Comparison of ENCODE assay signal across 8 mouse cellular contexts in genomic region chr2:59644816-59645215, GRCm38 (mm10). TPM values are rescaled to one million over a fixed set of nuclear protein-coding genes. Genes with fewer than 3 reads are reported as not detected.
DNase-seq lines count a peak whose midpoint lies in the region; ATAC-seq and TF ChIP-seq lines count a peak whose summit lies in the region.

No protein-coding gene starts in this region.

- TF ChIP-seq CTCF in cortical plate, adult 2 months (IDR thresholded peaks at IDR 0.05; ENCODE audit: extremely low read depth, insufficient read depth, low read length), result no peak

- no peaks in the 10 kb centered on the region for H3K9me3 ChIP-seq in heart, embryonic 13.5 days
- no peaks in the 10 kb centered on the region for H3K9me3 ChIP-seq in heart, embryonic 11.5 days (replicated peaks; ENCODE audit: control insufficient read depth, low read length)
- no peaks in the 10 kb centered on the region for H3K9me3 ChIP-seq in neural tube, embryonic 11.5 days (ENCODE audit: control insufficient read depth, low read length)
- H3K9me3 ChIP-seq in midbrain, embryonic 16.5 days (replicated peaks; ENCODE audit: control insufficient read depth, low read length, poor library complexity, severe bottlenecking), result no peaks in the 10 kb centered on the region

- H3K27ac ChIP-seq in heart, embryonic 13.5 days (replicated peaks), result peak overlapping the region; percentile 52; the same call in 1 of the 2 replicates
- H3K27ac ChIP-seq in heart, embryonic 11.5 days (ENCODE audit: low read depth, low read length), result no peak overlapping the region
- H3K27ac ChIP-seq in neural tube, embryonic 11.5 days (ENCODE audit: low read depth, low read length), result no peak overlapping the region
- H3K27ac ChIP-seq in cortical plate, adult 2 months (ENCODE audit: insufficient read depth, low read length), result peak overlapping the region; percentile 72
- no peak overlapping the region for H3K27ac ChIP-seq in midbrain, embryonic 16.5 days (ENCODE audit: low read length)

- H3K9ac ChIP-seq in heart, embryonic 13.5 days, result no peak overlapping the region
- no peak overlapping the region for H3K9ac ChIP-seq in heart, embryonic 11.5 days (ENCODE audit: low read depth, low read length)
- no peak overlapping the region for H3K9ac ChIP-seq in neural tube, embryonic 11.5 days (ENCODE audit: low read length)
- H3K9ac ChIP-seq in midbrain, embryonic 16.5 days (ENCODE audit: low read depth, low read length), result no peak overlapping the region

- no peak overlapping the region for H3K4me2 ChIP-seq in heart, embryonic 13.5 days
- no peak overlapping the region for H3K4me2 ChIP-seq in heart, embryonic 11.5 days
- H3K4me2 ChIP-seq in neural tube, embryonic 11.5 days (ENCODE audit: low read depth), result no peak overlapping the region
- peak overlapping the region; percentile 51 for H3K4me2 ChIP-seq in myocyte (ENCODE audit: low read depth)
- no peak overlapping the region for H3K4me2 ChIP-seq in midbrain, embryonic 16.5 days (ENCODE audit: low read length)

- peaks cover 86% of the 10 kb centered on the region for H3K4me1 ChIP-seq in heart, embryonic 13.5 days
- peaks cover 40% of the 10 kb centered on the region for H3K4me1 ChIP-seq in heart, embryonic 11.5 days (ENCODE audit: control insufficient read depth, insufficient read depth, low read length)
- H3K4me1 ChIP-seq in neural tube, embryonic 11.5 days (ENCODE audit: control insufficient read depth, insufficient read depth, low read length), result peaks cover 10% of the 10 kb centered on the region
- H3K4me1 ChIP-seq in cortical plate, adult 2 months (ENCODE audit: control insufficient read depth, insufficient read depth, low read length), result 0 out of 2 replicates have a peak, but pooled peaks cover 1% of the 10 kb centered on the region
- peaks cover 15% of the 10 kb centered on the region; the same call in 1 of the 2 replicates for H3K4me1 ChIP-seq in midbrain, embryonic 16.5 days (ENCODE audit: control insufficient read depth, insufficient read depth, low read length)

- TF ChIP-seq POLR2A in cortical plate, adult 2 months (IDR thresholded peaks at IDR 0.05; ENCODE audit: extremely low read depth, insufficient read depth, low read length), result no peak
- TF ChIP-seq POLR2A in myocyte (IDR thresholded peaks at IDR 0.05; ENCODE audit: insufficient read length, low read depth), result no peak

- H3ac ChIP-seq in myocyte (ENCODE audit: control insufficient read depth, insufficient read length), result no peak overlapping the region

- peak; percentile 27 for DNase-seq in neural tube, embryonic 11.5 days (ENCODE audit: low spot score)
- no peak for DNase-seq in neural tube, embryonic 10.5 days (ENCODE audit: extremely low spot score, low spot score)

- WGBS in heart, embryonic 13.5 days, result 47% methylated on average over 5 of the region's 5 CpGs
- WGBS in heart, embryonic 11.5 days (ENCODE audit: insufficient replicate concordance), result 38% methylated on average over 5 of the region's 5 CpGs
- 54% methylated on average over 5 of the region's 5 CpGs for WGBS in neural tube, embryonic 11.5 days
- 67% methylated on average over 5 of the region's 5 CpGs for WGBS in midbrain, embryonic 16.5 days

- ATAC-seq in heart, embryonic 13.5 days (ENCODE audit: extremely low read depth, insufficient number of reproducible peaks, low FRiP score, low TSS enrichment), result no peak
- ATAC-seq in heart, embryonic 11.5 days (replicated peaks; ENCODE audit: insufficient number of reproducible peaks, low FRiP score, low TSS enrichment), result no peak
- ATAC-seq in neural tube, embryonic 11.5 days (ENCODE audit: insufficient read depth, low FRiP score, low TSS enrichment), result no peak
- ATAC-seq in midbrain, embryonic 16.5 days, result no peak
- no peak for ATAC-seq in erythroid progenitor cell, adult 5-6 weeks (replicated peaks; ENCODE audit: low FRiP score, poor library complexity, severe bottlenecking)

- peaks cover 100% of the 10 kb centered on the region for H3K79me2 ChIP-seq in myocyte (ENCODE audit: control insufficient read depth, insufficient read depth)

- peaks cover 8% of the 10 kb centered on the region for H3K36me3 ChIP-seq in heart, embryonic 13.5 days
- no peaks in the 10 kb centered on the region for H3K36me3 ChIP-seq in heart, embryonic 11.5 days (ENCODE audit: control insufficient read depth, insufficient read depth, low read length)
- no peaks in the 10 kb centered on the region for H3K36me3 ChIP-seq in neural tube, embryonic 11.5 days (ENCODE audit: control insufficient read depth, insufficient read depth, low read length)
- peaks cover 8% of the 10 kb centered on the region for H3K36me3 ChIP-seq in myocyte (ENCODE audit: control insufficient read depth, insufficient read depth)
- no peaks in the 10 kb centered on the region for H3K36me3 ChIP-seq in midbrain, embryonic 16.5 days (ENCODE audit: control insufficient read depth, insufficient read depth, low read length)

- H3K27me3 ChIP-seq in heart, embryonic 13.5 days (replicated peaks), result no peaks in the 10 kb centered on the region
- H3K27me3 ChIP-seq in heart, embryonic 11.5 days (ENCODE audit: control insufficient read depth, insufficient read depth, low read length), result no peaks in the 10 kb centered on the region
- no peaks in the 10 kb centered on the region for H3K27me3 ChIP-seq in neural tube, embryonic 11.5 days (ENCODE audit: control insufficient read depth, insufficient read depth, low read length)
- H3K27me3 ChIP-seq in myocyte (ENCODE audit: control insufficient read depth, insufficient read depth, insufficient read length), result no peaks in the 10 kb centered on the region
- peaks cover 25% of the 10 kb centered on the region for H3K27me3 ChIP-seq in midbrain, embryonic 16.5 days (ENCODE audit: control insufficient read depth, insufficient read depth, low read depth, low read length)

- no peak overlapping the region for H3K4me3 ChIP-seq in heart, embryonic 13.5 days
- no peak overlapping the region for H3K4me3 ChIP-seq in heart, embryonic 11.5 days (ENCODE audit: low read depth, low read length)
- no peak overlapping the region for H3K4me3 ChIP-seq in neural tube, embryonic 11.5 days (ENCODE audit: low read depth, low read length)
- no peak overlapping the region for H3K4me3 ChIP-seq in cortical plate, adult 2 months (ENCODE audit: insufficient read depth, low read length)
- H3K4me3 ChIP-seq in myocyte, result no peak overlapping the region
- no peak overlapping the region for H3K4me3 ChIP-seq in midbrain, embryonic 16.5 days (ENCODE audit: low read depth, low read length)

TF ChIP-seq in myocyte, 11 proteins besides CTCF, POLR2A, EP300 and RAD21:
- TF ChIP-seq TCF12 (IDR thresholded peaks at IDR 0.05; ENCODE audit: insufficient read depth, poor library complexity, severe bottlenecking) (no peak), MAX (IDR thresholded peaks at IDR 0.05; ENCODE audit: low read depth) (no peak), USF1 (IDR thresholded peaks at IDR 0.05; ENCODE audit: low read depth) (no peak), POLR2AphosphoS2 (IDR thresholded peaks at IDR 0.05; ENCODE audit: insufficient read length, low read depth) (no peak), TCF3 (IDR thresholded peaks at IDR 0.05; ENCODE audit: insufficient read length, low read depth) (no peak), MYOG (IDR thresholded peaks at IDR 0.05; ENCODE audit: control insufficient read depth in 1 of 3, insufficient read depth in 1 of 3, insufficient read length in 2 of 3, low read depth in 2 of 3) (no peak), E2F4 (IDR thresholded peaks at IDR 0.05; ENCODE audit: insufficient read depth) (no peak), MYOD1 (IDR thresholded peaks at IDR 0.05; ENCODE audit: control insufficient read depth in 1 of 3, insufficient read length in 2 of 3, low read depth in 2 of 3) (no peak), REST (IDR thresholded peaks at IDR 0.05; ENCODE audit: insufficient read depth, insufficient read length) (no peak)

RNA-seq across cellular contexts. Expression of gene Tanc1, which starts 33.0 kb away (rescaled TPM):
- polyA plus RNA-seq in heart, embryonic 13.5 days (2015; fragmentation: Nextera tagmentation; extraction: Ambion mirVana), result 25.0 and 27.0 TPM in 2 replicates
- 26.0 and 30.6 TPM in 2 replicates for polyA plus RNA-seq in heart, embryonic 11.5 days (2014; fragmentation: Nextera tagmentation; extraction: Ambion mirVana)
- 14.4 and 18.0 TPM in 2 replicates for polyA plus RNA-seq in neural tube, embryonic 11.5 days (2014; fragmentation: Nextera tagmentation; extraction: Ambion mirVana)
- polyA plus RNA-seq in cortical plate, adult 2 months (2012; rRNA removed), result 9.8 and 14.3 TPM in 2 replicates
- 24.7 TPM for polyA plus RNA-seq in myocyte (2012; fragmentation: generic; extraction: Trizol)
- 4.2 and 4.5 TPM in 2 replicates for polyA plus RNA-seq in midbrain, embryonic 16.5 days (2015; fragmentation: Nextera tagmentation; extraction: Ambion mirVana)
- 0.36 and 0.84 TPM in 2 replicates for total RNA-seq in erythroid progenitor cell, adult 5-6 weeks (2015; ENCODE audit: low replicate concordance)
- 0.45 and 2.7 TPM in 2 replicates for total RNA-seq in erythroid progenitor cell, adult 5-6 weeks (2017; ENCODE audit: low replicate concordance)

Comparison
In these comparisons a context has a peak if more than half of its experiments do, and no peak if none do; other contexts are left out.
1. H3K27ac ChIP-seq: peak in heart, embryonic 13.5 days (single experiment) and cortical plate, adult 2 months (single experiment); none in heart, embryonic 11.5 days (single experiment), neural tube, embryonic 11.5 days (single experiment) and midbrain, embryonic 16.5 days (single experiment).